Mouse (Mus musculus) limb, embryonic 10.5 days (tissue): ENCODE data around the gene Smim26. TPM values are rescaled to one million over a fixed set of nuclear protein-coding genes. Genes with fewer than 3 reads are reported as not detected.

Experiments used
- DNase-seq: peaks from one replicate; pipeline ENCODE4 v3.0.0-alpha.2; 2017; ENCODE audit warnings: low spot score
- H3K27ac ChIP-seq: fragments of 300-500 bp; sonication (generic); 2 replicates; pipeline ENCODE4 v1.5.1; 2016; ENCODE audit warnings: mild to moderate bottlenecking
- H3K27me3 ChIP-seq: fragments of 300-500 bp; sonication (generic); 2 replicates; pipeline ENCODE4 v1.6.1; 2016; ENCODE audit warnings: low read depth, mild to moderate bottlenecking; ENCODE audit not compliant: poor library complexity, severe bottlenecking
- H3K36me3 ChIP-seq: fragments of 300-500 bp; sonication (generic); 2 replicates; pipeline ENCODE4 v1.6.1; 2016; ENCODE audit warnings: mild to moderate bottlenecking, moderate library complexity
- H3K4me1 ChIP-seq: fragments of 300-500 bp; sonication (generic); 2 replicates; pipeline ENCODE4 v1.6.1; 2016
- H3K4me3 ChIP-seq: fragments of 300-500 bp; sonication (generic); 2 replicates; pipeline ENCODE4 v1.5.1; 2016; ENCODE audit warnings: mild to moderate bottlenecking, moderate library complexity
- H3K9me3 ChIP-seq: fragments of 300-500 bp; sonication (generic); replicated peaks from 2 replicates; pipeline ENCODE4 v1.6.1; 2016; ENCODE audit warnings: mild to moderate bottlenecking
- WGBS: fragments of 180-500 bp; shearing (Covaris S2); methylation state at CpG from one replicate; pipeline ENCODE4 v1.1.7; 2016; 5-methylcytosine and 5-hydroxymethylcytosine counted together
- polyA plus RNA-seq: library from polyadenylated mRNA; unstranded; fragments of >200 nt; fragmentation: Nextera tagmentation; extraction: Ambion mirVana; gene quantifications from 2 replicates; pipeline ENCODE4 v1.2.1, GENCODE M21; 2016

Gene Smim26
- polyA plus RNA-seq, 1 experiment from 2014 or later, result 24.0 TPM

DNA sequence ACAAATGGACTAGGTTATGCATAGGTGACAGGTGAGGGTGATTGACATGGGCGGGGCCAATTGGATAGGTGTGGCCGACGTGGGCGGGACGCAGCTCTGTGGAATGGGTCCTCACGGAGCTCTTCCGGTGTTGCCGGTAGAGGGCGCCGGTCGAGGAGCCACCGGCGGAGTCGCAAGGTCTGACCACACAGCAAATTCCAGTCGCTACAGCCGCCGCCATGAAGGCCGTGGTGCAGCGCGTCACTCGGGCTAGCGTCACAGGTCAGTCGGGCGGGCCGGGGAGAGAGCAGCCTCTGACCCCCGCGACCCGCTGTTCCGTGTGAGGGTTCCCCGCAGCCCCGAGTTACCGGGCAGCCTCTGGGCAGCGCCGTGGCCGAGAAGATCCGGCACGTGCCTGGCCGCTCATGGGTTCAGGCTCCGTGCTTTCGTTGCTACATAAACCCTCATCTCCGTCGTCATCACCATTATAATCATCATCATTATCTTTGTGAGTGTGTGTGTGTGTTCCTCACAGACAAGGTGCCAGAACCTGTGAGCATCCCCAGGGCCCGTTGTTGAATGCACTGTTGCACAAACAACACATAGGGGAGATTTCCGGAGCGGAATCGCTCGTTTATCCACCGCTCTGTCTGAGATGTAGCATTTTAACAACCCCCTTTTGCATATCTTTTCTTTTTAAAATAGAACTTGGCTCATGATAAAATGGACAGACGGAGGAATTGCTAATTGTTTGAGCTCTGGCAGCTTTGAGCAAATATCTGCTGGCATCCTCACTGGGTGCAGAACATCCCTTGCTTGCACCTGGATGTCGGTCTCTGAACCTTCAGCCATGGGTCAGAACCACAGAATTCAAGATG lies 6.2 kb downstream of the Smim26 start, which contains the start of gene Dtd1:
Dtd1 (plus strand) TSS at position 67 of the 857 bp plus-strand sequence.
- Histone ChIP-seq H3K27ac (peak within 1 kb of the TSS; percentile 95), H3K4me3 (peak within 1 kb of the TSS; percentile 71), H3K9me3 (no peaks in the 10 kb centered on the region), H3K27me3 (no peaks in the 10 kb centered on the region), H3K36me3 (peaks cover 8% of the 10 kb centered on the region), H3K4me1 (peaks cover 6% of the 10 kb centered on the region)
- 3% methylated on average over 50 of the region's 50 CpGs for WGBS
- DNase-seq, result peak; percentile 92

DNA sequence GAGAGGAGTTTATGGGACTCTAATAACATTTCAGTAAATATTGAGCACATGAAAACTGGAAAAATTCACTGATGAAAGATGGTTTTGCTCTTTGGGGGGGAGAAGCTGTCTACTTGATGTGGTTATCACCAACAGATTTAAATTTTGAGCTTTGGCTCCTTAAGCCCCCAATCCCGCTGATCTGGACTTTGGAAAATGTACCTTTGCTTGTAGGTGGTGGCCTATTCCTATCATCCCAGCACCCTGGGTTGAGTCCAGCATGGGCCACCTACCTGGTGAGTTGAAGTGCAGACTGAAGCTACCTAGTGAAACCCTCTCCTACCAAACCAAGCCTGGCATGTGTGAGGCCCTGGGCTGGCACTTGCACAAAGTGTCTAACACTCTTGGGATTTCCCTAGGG lies 7.7 kb downstream of the Smim26 start:
- no peak for DNase-seq
- H3K27ac ChIP-seq, result no peak overlapping the region
- no peaks in the 10 kb centered on the region for H3K36me3 ChIP-seq
- H3K9me3 ChIP-seq, result no peaks in the 10 kb centered on the region
- H3K4me3 ChIP-seq, result no peak overlapping the region
- peaks cover 6% of the 10 kb centered on the region for H3K4me1 ChIP-seq
- 92% methylated on average over 1 of the region's 1 CpGs for WGBS
- no peaks in the 10 kb centered on the region for H3K27me3 ChIP-seq

DNA sequence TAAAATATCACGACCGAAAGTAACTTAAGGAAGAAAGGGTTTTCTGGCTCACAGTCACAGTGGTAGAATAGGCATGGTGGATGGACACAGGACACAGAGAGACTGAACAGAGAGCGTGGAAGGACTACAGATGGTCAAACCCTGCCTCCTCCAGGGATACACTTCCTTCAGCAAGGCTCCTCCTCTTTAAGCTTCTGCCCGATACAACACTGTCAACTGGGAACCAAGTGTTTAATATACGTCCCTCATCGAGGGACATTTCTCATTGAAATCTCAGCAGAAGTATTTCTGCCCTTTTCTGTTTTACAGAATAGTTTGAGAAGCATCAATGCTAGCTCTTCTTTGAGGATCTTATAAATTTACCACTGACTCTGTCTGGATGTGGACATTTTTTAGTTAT lies 20.1 kb downstream of the Smim26 start:
- H3K4me1 ChIP-seq, result no peaks in the 10 kb centered on the region
- no peaks in the 10 kb centered on the region for H3K27me3 ChIP-seq
- WGBS, result 97% methylated on average over 6 of the region's 6 CpGs
- no peak overlapping the region for H3K27ac ChIP-seq
- DNase-seq, result no peak
- no peaks in the 10 kb centered on the region for H3K9me3 ChIP-seq
- no peak overlapping the region for H3K4me3 ChIP-seq
- H3K36me3 ChIP-seq, result no peaks in the 10 kb centered on the region

DNA sequence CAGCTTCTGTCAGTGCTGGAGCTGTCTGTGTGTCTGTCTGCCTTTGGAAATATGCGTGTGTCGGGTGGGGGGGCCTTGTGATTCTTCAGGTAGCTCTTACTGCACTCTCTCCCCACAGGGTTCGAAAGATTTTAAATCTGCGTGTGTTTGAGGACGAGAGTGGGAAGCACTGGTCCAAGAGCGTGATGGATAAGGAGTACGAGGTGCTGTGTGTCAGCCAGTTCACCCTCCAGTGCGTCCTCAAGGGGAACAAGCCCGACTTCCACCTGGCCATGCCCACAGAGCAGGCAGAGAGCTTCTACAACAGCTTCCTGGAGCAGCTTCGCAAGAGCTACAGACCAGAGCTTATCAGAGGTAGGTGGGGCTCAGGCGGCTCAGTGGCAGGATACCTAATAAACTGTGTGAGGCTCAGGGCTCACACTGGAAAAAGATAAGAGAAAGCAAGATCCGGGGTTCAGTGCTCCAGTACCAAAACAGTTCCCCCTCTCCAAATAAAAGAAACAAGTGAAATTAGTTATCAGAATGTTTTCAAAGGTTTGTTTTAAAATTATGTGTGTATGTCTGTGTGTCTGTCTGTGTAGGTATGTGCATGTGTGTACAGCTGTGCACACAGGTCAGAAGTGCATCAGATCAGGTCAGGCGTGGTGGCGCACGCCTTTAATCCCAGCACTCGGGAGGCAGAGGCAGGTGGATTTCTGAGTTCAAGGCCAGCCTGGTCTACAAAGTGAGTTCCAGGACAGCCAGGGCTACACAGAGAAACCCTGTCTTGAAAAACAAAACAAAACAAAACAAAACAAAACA lies 23.4 kb downstream of the Smim26 start:
- Histone ChIP-seq H3K4me3 (no peak overlapping the region), H3K27ac (no peak overlapping the region), H3K4me1 (no peaks in the 10 kb centered on the region), H3K36me3 (no peaks in the 10 kb centered on the region), H3K27me3 (no peaks in the 10 kb centered on the region), H3K9me3 (no peaks in the 10 kb centered on the region)
- no peak for DNase-seq
- 90% methylated on average over 16 of the region's 16 CpGs for WGBS

DNA sequence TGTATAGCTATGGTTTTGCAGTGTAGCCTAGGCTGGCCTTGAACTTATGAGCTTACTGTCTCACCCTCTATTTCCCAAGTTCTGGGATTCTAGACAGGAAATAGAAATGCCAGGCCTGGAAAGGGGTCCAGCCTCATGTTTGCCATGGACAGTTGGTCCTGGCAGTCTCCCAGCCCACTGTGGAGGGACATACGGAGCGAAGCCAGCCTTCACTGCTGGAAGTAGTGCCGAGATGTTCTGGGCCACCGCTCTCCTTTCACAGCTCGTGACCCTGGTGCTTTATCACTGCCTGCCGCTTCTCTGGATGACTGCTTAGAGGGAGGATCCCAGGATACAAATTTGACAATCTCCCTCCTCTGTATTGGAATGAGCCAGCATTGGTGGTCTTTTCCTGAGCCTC lies 27.6 kb downstream of the Smim26 start:
- H3K36me3 ChIP-seq, result no peaks in the 10 kb centered on the region
- H3K27me3 ChIP-seq, result no peaks in the 10 kb centered on the region
- no peaks in the 10 kb centered on the region for H3K4me1 ChIP-seq
- WGBS, result 91% methylated on average over 6 of the region's 6 CpGs
- H3K4me3 ChIP-seq, result no peak overlapping the region
- no peak overlapping the region for H3K27ac ChIP-seq
- no peaks in the 10 kb centered on the region for H3K9me3 ChIP-seq
- peak; percentile 12 for DNase-seq

DNA sequence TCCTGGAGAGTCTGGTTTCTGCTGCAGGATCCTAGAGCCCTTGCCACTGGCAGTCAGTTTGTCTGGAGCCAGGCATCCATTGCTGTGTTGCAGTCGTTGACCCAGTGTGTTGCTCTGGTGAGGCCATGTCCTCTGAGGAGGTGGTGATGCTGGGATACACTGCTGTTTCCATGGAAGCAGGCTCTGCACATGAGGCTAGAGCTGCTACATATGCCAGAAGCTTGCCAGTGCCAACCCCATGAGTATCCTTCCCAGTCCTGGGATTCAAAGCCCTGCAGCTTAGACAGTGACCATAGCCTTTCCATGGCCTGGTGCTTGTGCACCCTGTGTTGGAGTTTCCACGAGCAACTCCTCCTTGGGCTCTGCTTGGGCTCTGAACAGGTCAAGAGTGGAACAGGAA lies 39.7 kb downstream of the Smim26 start:
- H3K27me3 ChIP-seq, result no peaks in the 10 kb centered on the region
- no peaks in the 10 kb centered on the region for H3K36me3 ChIP-seq
- WGBS, result 81% methylated on average over 2 of the region's 2 CpGs
- no peak overlapping the region for H3K4me3 ChIP-seq
- no peaks in the 10 kb centered on the region for H3K4me1 ChIP-seq
- no peaks in the 10 kb centered on the region for H3K9me3 ChIP-seq
- peak; percentile 21 for DNase-seq
- H3K27ac ChIP-seq, result no peak overlapping the region

DNA sequence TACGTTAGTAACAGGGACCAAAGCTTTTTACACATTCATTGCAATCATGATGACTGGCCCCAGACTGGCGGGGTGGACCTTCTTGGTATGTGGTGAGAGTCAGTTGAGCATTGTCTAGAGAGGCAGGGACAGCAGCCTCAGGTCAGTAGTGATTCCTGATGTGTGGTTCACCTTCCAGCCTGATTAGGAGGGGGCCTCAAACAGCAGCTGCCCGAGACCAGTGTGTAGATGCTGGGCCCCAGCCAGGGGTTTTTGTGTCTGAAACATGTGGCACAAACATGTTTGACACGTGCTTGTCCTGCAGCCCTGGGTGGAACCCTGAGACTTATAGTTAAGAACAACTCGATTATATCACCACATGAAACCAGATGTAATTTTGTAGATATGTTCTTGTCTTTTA lies 40.4 kb downstream of the Smim26 start:
- H3K27me3 ChIP-seq, result no peaks in the 10 kb centered on the region
- H3K9me3 ChIP-seq, result no peaks in the 10 kb centered on the region
- H3K4me1 ChIP-seq, result no peaks in the 10 kb centered on the region
- WGBS, result 85% methylated on average over 5 of the region's 5 CpGs
- DNase-seq, result no peak
- no peaks in the 10 kb centered on the region for H3K36me3 ChIP-seq
- no peak overlapping the region for H3K4me3 ChIP-seq
- no peak overlapping the region for H3K27ac ChIP-seq

DNA sequence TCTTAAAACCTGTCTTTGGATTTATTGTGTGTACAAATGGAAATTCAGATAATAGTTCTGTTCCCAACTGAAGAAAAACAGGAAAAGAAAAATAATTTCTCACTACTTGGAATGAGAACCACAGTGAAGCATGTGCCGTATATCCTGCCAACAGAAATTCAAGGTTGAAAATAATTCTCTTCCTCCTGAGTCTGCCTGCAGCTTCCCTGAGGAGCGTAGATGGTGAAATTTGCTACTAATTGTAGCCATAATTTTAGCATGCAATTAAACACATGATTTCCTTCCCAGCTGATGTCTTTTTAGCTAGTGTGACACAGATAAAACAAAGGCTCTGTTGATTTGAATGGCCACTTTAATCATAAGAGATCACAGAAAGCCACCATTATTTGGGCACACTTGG lies 40.9 kb downstream of the Smim26 start:
- Histone ChIP-seq H3K4me1 (no peaks in the 10 kb centered on the region), H3K4me3 (no peak overlapping the region), H3K27me3 (no peaks in the 10 kb centered on the region), H3K27ac (no peak overlapping the region), H3K36me3 (no peaks in the 10 kb centered on the region), H3K9me3 (no peaks in the 10 kb centered on the region)
- 89% methylated on average over 2 of the region's 2 CpGs for WGBS
- no peak for DNase-seq

DNA sequence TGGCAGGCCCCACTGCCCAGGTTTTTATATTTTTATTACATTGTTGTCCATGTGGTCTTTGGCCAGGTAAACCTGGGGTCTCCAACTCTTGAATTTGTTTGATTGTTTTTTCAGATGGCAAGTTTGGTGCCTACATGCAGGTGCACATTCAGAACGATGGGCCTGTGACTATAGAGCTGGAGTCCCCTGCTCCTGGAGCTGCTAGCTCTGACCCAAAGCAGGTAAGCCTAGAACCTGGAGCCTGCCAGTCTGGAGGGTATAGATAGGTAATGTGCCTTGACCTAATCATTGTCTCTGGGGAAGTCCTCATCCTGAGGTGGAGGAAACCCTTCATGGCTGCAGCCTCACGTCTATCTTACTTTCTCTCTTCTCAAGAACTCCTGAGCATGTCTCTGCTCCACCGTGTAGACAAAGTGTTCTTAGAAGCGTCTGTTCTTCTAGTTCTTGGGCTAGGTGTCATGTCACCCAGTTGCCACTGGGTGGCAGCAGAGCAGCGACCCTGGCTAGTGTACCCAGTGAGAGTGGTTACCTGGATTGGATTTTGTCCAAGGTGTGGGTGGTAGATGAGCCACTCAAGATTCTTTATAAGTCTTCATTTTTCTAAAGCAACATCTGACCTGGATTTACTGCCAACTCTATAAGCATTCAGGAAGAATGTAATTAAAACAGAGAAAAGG lies 41.9 kb downstream of the Smim26 start:
- H3K27ac ChIP-seq, result no peak overlapping the region
- no peaks in the 10 kb centered on the region for H3K9me3 ChIP-seq
- H3K27me3 ChIP-seq, result no peaks in the 10 kb centered on the region
- no peaks in the 10 kb centered on the region for H3K36me3 ChIP-seq
- no peak overlapping the region for H3K4me3 ChIP-seq
- WGBS, result 26% methylated on average over 5 of the region's 5 CpGs
- DNase-seq, result peak; percentile 71
- H3K4me1 ChIP-seq, result no peaks in the 10 kb centered on the region

DNA sequence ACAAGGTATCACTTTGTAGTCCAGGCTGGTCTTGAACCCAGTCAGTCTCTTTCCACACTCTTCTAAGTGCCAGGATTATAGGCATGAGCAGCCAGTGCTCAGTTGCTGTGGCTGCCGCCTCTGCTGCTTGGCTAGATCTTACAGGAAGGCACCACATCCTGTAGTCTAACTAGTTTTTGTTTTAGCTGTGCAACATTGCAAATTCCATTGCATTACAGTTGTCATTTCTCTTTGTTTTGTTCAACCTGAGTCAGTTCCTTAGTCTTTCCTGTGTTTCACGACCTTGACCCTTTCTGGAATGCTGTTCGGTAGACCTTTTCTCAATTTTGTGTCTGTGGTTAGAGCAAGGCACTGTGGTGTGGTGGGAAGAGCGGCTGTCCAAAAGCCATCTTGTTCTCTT lies 43.4 kb downstream of the Smim26 start:
- 86% methylated on average over 4 of the region's 4 CpGs for WGBS

DNA sequence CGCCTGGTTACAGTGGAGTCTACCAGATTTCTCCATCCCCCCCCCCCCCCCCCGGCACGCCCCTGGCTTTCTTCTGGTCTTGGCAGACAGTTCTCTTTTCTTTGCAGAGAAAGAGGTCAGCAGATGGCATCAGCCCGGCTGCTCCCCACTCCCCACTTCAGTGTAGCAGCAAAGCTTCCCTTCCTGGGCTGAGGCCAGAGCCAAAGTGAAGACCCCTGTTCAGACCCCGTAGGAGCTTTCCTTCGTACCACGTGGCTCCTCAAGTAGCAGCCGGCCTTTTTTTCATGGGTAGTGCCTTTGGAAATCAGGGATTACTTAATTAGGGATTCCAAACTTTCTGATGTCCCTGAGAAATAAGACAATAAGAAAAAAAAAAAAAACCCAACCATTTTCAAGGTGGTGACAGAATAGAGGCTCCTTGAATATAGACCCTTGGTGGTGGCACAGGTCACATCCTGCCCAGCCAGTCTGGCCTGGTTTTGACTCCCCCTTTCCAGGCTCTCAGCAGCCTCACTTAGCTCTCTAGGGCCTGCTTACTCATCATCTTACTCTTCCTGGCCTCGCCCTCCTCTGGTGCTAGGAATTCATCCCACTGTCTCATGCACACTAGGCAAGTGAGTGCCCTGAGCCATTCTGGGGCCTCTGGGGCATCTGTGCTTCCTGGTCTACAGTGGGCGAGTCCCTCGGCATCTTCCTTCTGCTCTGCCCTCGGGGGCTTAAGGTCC lies 44.0 kb downstream of the Smim26 start:
- H3K27ac ChIP-seq, result no peak overlapping the region
- no peak for DNase-seq
- H3K4me3 ChIP-seq, result no peak overlapping the region
- no peaks in the 10 kb centered on the region for H3K9me3 ChIP-seq
- H3K36me3 ChIP-seq, result no peaks in the 10 kb centered on the region
- WGBS, result 81% methylated on average over 12 of the region's 12 CpGs
- no peaks in the 10 kb centered on the region for H3K4me1 ChIP-seq
- no peaks in the 10 kb centered on the region for H3K27me3 ChIP-seq

More for the DNA sequence above, 43.4 kb downstream of the Smim26 start:
- no peak for DNase-seq
- Histone ChIP-seq H3K4me1 (no peaks in the 10 kb centered on the region), H3K9me3 (no peaks in the 10 kb centered on the region), H3K4me3 (no peak overlapping the region), H3K27ac (no peak overlapping the region), H3K27me3 (no peaks in the 10 kb centered on the region), H3K36me3 (no peaks in the 10 kb centered on the region)

DNA sequence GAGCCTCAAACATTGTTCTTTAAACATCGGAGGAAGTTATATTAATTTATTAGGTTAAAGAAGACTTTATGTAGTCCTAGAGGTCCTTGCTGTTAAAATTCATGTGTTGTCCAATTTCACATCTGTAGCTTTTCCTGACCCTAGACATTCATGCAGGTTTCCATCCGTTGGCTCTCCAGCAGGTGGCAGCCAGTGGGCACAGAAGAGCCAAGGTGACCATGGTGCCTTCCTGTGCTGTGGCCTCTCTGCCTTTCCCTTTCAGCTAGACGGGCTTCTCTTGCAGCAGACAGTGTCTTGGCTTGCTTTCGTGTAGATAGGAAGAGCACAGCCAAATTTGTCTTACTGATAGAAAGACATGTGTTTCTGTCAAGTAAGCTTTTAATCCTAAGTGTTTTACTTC lies 44.9 kb downstream of the Smim26 start:
- Histone ChIP-seq H3K27ac (no peak overlapping the region), H3K9me3 (no peaks in the 10 kb centered on the region), H3K4me3 (no peak overlapping the region), H3K27me3 (no peaks in the 10 kb centered on the region), H3K36me3 (no peaks in the 10 kb centered on the region), H3K4me1 (peaks cover 6% of the 10 kb centered on the region; the same call in 1 of the 2 replicates)
- no peak for DNase-seq
- 74% methylated on average over 4 of the region's 4 CpGs for WGBS
